Mouse (Mus musculus) cerebellum, adult 2 months (tissue): ENCODE data around the gene 1700025C18Rik. TPM values are rescaled to one million over a fixed set of nuclear protein-coding genes. Genes with fewer than 3 reads are reported as not detected.
A peak's percentile ranks its signal among the peaks of the same experiment; 100 is the strongest.

Experiments used
- DNase-seq, 2 experiments: peaks; one replicate each; pipeline ENCODE4 v3.0.0; 2021
- H3K27ac ChIP-seq: fragments of 200-500 bp; 2 replicates; pipeline ENCODE4 v1.5.1; 2012; ENCODE audit warnings: low read length, control low read depth, inconsistent platforms; ENCODE audit not compliant: insufficient read depth
- H3K27me3 ChIP-seq: fragments of 200-500 bp; 2 replicates; pipeline ENCODE4 v1.6.1; 2012; ENCODE audit warnings: inconsistent platforms, mild to moderate bottlenecking, low read length, moderate library complexity; ENCODE audit not compliant: control insufficient read depth, insufficient read depth
- H3K4me1 ChIP-seq: fragments of 200-500 bp; 2 replicates; pipeline ENCODE4 v1.6.1; 2011; ENCODE audit warnings: low read length; ENCODE audit not compliant: control insufficient read depth, insufficient read depth
- H3K4me3 ChIP-seq: fragments of 200-500 bp; replicated peaks from 2 replicates; pipeline ENCODE3; 2011; ENCODE audit warnings: mild to moderate bottlenecking, low read depth, low read length, control low read depth; ENCODE audit not compliant: insufficient read depth
- CTCF ChIP-seq: fragments of 200-500 bp; IDR thresholded peaks from 2 replicates; pipeline ENCODE4 v1.5.1; 2011; ENCODE audit warnings: low read depth, mild to moderate bottlenecking, control low read depth, low read length, moderate library complexity, borderline replicate concordance; ENCODE audit not compliant: insufficient read depth
- POLR2A ChIP-seq: fragments of 200-500 bp; IDR thresholded peaks from 2 replicates; pipeline ENCODE4 v1.6.1; 2011; ENCODE audit warnings: low read length, control low read depth, borderline replicate concordance; ENCODE audit not compliant: insufficient read depth
- WGBS: fragments of 180-500 bp; shearing (Covaris S2); methylation state at CpG from one replicate; pipeline ENCODE4 v1.1.7; 2018; 5-methylcytosine and 5-hydroxymethylcytosine counted together
- polyA plus RNA-seq: library from polyadenylated mRNA; depleted of rRNA; stranded (reverse); fragments of >200 nt; gene quantifications from 2 replicates; pipeline ENCODE4 v1.2.3, GENCODE M21; 2012; rRNA removed

1700025C18Rik gene
- polyA plus RNA-seq, 1 experiment: not detected

DNA sequence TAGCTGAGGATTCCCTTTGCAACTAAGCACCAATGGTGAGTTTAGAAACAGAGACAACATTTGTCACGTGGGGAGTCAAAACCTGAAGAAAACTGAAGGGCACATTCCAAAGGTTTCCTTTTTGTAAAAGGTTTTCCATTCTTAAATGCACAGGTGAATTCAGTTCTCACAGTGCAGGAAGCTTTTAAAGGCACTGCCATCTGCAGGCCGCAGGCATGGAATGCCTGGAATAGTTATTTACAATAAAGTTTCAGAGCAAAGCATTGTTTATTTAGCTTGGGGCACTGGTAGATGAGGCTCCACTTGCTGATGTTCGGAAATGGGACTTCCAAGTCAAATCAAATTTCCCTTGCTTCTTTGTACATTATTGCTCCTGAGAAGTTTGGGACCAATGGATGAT is 58.0 kb downstream of the 1700025C18Rik start:
- WGBS: 27% methylated on average over 3 of the region's 3 CpGs
- H3K4me1 ChIP-seq: peaks cover 11% of the 10 kb centered on the region; the same call in 1 of the 2 replicates
- TF ChIP-seq POLR2A (no peak), CTCF (peak; percentile 46)
- peak in 1 of 2 experiments; percentile 27 for DNase-seq
- H3K27me3 ChIP-seq: no peaks in the 10 kb centered on the region
- H3K27ac ChIP-seq: no peak overlapping the region
- no peak overlapping the region for H3K4me3 ChIP-seq

Other genes starting within 250 kb of the 1700025C18Rik start
- gene Pltp, start 233.0 kb downstream of the 1700025C18Rik start, polyA plus RNA-seq: 203 and 218 TPM in 2 replicates
- gene Pcif1, start 211.4 kb downstream of the 1700025C18Rik start, polyA plus RNA-seq: 54.9 and 56.3 TPM in 2 replicates
- 32.0 and 34.7 TPM in 2 replicates for gene Zfp335, start 179.0 kb downstream of the 1700025C18Rik start, polyA plus RNA-seq
- 3.3 and 3.7 TPM in 2 replicates for gene Mmp9, start 150.0 kb downstream of the 1700025C18Rik start, polyA plus RNA-seq
- 386 and 396 TPM in 2 replicates for gene Slc12a5, start 129.9 kb downstream of the 1700025C18Rik start, polyA plus RNA-seq
- gene Ncoa5, start 55.9 kb downstream of the 1700025C18Rik start, polyA plus RNA-seq: 54.9 and 56.7 TPM in 2 replicates
- gene Cd40, start 35.1 kb downstream of the 1700025C18Rik start, polyA plus RNA-seq: 2.1 TPM in 2 replicates
- 51.9 and 56.3 TPM in 2 replicates for gene Cdh22, start 144.1 kb upstream of the 1700025C18Rik start, polyA plus RNA-seq
- gene Slc35c2, start 197.1 kb upstream of the 1700025C18Rik start, polyA plus RNA-seq: 78.2 and 84.0 TPM in 2 replicates
- 187 and 208 TPM in 2 replicates for gene Elmo2, start 235.7 kb upstream of the 1700025C18Rik start, polyA plus RNA-seq